Mouse (Mus musculus): ENCODE results near the gene Atxn10. TPM values are rescaled to one million over a fixed set of nuclear protein-coding genes. Genes with fewer than 3 reads are reported as not detected.

Gene Atxn10
- polyA plus RNA-seq, 1 experiment from 2014 or later, result 211 TPM

DNA sequence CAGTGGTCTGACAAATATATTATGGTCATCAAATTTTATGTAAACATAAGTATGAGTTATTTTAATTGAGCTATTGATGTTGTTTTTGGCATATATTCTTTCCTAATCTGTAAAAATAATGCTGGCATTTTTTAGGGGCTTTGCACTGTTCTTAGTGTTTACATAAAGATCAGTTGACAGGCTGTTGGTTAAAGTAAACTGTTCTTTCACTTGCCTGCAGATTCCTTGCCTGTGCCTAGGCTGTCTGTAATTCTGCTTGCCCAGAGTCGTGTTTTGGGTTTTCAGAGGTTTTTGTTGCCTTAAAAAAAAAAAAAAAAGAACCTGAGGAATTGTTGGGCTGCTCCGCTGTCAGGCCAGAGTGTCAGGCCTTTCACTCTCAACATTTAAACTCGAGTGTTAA is 33.7 kb downstream of the Atxn10 start:
- H3K9me3 ChIP-seq, result no peaks in the 10 kb centered on the region
- H3K27me3 ChIP-seq (replicated peaks), result no peaks in the 10 kb centered on the region
- no peaks in the 10 kb centered on the region for H3K36me3 ChIP-seq
- no peak overlapping the region for H3K4me3 ChIP-seq (replicated peaks)
- WGBS, result 19% methylated on average over 3 of the region's 3 CpGs
- H3K9ac ChIP-seq, result no peak overlapping the region
- no peak overlapping the region for H3K27ac ChIP-seq
- no peaks in the 10 kb centered on the region for H3K4me1 ChIP-seq (replicated peaks)
- no peak for ATAC-seq
- no peak overlapping the region for H3K4me2 ChIP-seq (replicated peaks)

DNA sequence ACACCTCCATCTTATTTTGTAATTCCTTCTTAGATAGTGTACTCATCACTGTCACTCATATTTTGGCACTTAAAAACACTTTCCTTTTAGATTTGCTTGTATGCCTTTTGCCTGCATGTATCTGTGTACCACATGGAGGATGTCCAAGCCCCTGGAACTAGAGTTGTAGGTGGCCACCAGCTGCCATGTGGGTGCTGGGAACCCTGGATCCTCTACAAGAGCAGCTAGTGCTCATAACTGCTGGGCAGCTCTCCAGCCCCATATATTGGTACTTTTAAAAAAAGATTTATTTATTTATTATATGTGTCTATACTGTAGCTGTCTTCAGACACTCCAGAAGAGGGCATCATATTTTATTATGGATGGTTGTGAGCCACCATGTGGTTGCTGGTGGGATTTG is 37.1 kb downstream of the Atxn10 start:
- ATAC-seq, result no peak
- no peaks in the 10 kb centered on the region for H3K27me3 ChIP-seq (replicated peaks)
- H3K4me3 ChIP-seq (replicated peaks), result no peak overlapping the region
- H3K36me3 ChIP-seq, result no peaks in the 10 kb centered on the region
- H3K4me2 ChIP-seq (replicated peaks), result no peak overlapping the region
- no peak overlapping the region for H3K27ac ChIP-seq
- no peak overlapping the region for H3K9ac ChIP-seq
- H3K4me1 ChIP-seq (replicated peaks), result no peaks in the 10 kb centered on the region
- H3K9me3 ChIP-seq, result no peaks in the 10 kb centered on the region

- ATAC-seq, result no peak
- Histone ChIP-seq H3K9ac (no peak overlapping the region), H3K4me3 (replicated peaks) (no peak overlapping the region), H3K4me1 (replicated peaks) (no peaks in the 10 kb centered on the region), H3K9me3 (no peaks in the 10 kb centered on the region), H3K27ac (no peak overlapping the region), H3K27me3 (replicated peaks) (no peaks in the 10 kb centered on the region), H3K36me3 (peaks cover 13% of the 10 kb centered on the region; the same call in 1 of the 2 replicates), H3K4me2 (replicated peaks) (no peak overlapping the region)
- WGBS, result 61% methylated on average over 9 of the region's 9 CpGs
Observed at GRCm38 (mm10) chr15:85383477-85383876, 47.4 kb downstream of the Atxn10 start.

DNA sequence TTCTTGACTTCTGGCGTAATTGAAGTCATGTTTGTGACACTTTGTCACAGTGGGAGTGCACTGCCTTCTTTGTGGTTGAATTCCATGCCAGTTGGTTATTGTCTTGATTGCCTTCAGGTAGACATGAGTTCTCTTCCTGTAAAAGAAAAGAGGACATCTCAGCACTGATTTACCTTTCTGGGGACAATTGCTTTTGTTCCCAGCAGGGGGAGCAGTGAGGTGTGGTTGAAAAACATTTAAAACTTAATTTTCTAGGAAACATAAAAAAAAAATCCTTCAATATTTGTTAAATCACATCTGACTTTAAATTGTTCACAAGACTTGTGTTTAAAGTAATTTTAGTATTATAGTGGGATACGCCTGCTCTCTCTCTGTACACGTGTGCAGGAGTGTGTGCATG is 52.7 kb downstream of the Atxn10 start:
- Histone ChIP-seq H3K4me3 (replicated peaks) (no peak overlapping the region), H3K27me3 (replicated peaks) (no peaks in the 10 kb centered on the region), H3K9ac (no peak overlapping the region), H3K4me2 (replicated peaks) (no peak overlapping the region), H3K27ac (no peak overlapping the region), H3K4me1 (replicated peaks) (no peaks in the 10 kb centered on the region), H3K9me3 (no peaks in the 10 kb centered on the region), H3K36me3 (peaks cover 9% of the 10 kb centered on the region; the same call in 1 of the 2 replicates)
- no peak for ATAC-seq
- WGBS, result 90% methylated on average over 3 of the region's 3 CpGs

DNA sequence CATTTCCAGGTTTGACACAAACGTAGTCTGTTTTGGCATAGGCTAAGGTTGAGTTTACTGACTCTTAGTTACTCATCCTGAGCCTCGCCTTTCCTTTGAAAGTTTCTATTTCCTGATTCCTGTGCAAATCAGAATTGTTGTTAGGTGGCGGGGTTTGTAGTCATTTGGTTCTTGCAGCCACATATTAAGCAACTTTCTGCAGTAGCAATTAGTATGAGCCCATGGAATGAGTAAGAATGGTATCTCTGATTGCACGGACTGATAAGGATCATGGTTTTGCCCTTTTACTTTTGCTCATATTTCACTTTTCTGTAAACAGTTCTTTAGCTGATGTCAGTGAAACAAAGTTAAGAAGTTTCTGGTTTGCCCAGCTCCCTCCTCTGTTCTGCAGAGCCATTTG is 53.9 kb downstream of the Atxn10 start:
- ATAC-seq, result no peak
- no peaks in the 10 kb centered on the region for H3K27me3 ChIP-seq (replicated peaks)
- 0 out of 2 replicates have a peak, but pooled peaks cover 2% of the 10 kb centered on the region for H3K36me3 ChIP-seq
- H3K9me3 ChIP-seq, result no peaks in the 10 kb centered on the region
- no peak overlapping the region for H3K27ac ChIP-seq
- no peaks in the 10 kb centered on the region for H3K4me1 ChIP-seq (replicated peaks)
- H3K4me2 ChIP-seq (replicated peaks), result no peak overlapping the region
- no peak overlapping the region for H3K4me3 ChIP-seq (replicated peaks)
- 74% methylated on average over 4 of the region's 4 CpGs for WGBS
- H3K9ac ChIP-seq, result no peak overlapping the region

DNA sequence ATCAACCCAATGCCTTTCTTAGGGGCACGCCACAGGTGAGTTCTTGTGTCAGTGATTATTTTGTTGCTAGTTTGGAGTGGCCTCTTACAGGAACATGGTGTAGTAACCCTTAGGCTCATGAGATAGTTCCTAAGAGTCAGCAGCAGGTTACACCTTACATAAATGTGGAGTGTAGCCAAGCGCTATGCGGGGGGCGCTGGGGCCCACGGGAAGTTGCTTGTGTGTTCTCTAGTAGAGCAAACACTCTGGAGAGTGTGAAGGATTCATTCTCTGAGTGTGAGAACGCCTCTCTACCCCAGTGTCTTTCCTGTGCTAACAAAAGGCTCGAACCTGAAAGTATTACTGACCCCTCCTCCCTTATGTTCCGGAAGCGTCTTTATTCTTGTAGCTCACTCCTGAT is 59.3 kb downstream of the Atxn10 start:
- Histone ChIP-seq H3K4me3 (replicated peaks) (no peak overlapping the region), H3K4me2 (replicated peaks) (no peak overlapping the region), H3K27me3 (replicated peaks) (no peaks in the 10 kb centered on the region), H3K9me3 (no peaks in the 10 kb centered on the region), H3K27ac (no peak overlapping the region), H3K36me3 (no peaks in the 10 kb centered on the region; the same call in 1 of the 2 replicates), H3K4me1 (replicated peaks) (no peaks in the 10 kb centered on the region), H3K9ac (no peak overlapping the region)
- ATAC-seq, result no peak
- WGBS, result 92% methylated on average over 9 of the region's 9 CpGs

DNA sequence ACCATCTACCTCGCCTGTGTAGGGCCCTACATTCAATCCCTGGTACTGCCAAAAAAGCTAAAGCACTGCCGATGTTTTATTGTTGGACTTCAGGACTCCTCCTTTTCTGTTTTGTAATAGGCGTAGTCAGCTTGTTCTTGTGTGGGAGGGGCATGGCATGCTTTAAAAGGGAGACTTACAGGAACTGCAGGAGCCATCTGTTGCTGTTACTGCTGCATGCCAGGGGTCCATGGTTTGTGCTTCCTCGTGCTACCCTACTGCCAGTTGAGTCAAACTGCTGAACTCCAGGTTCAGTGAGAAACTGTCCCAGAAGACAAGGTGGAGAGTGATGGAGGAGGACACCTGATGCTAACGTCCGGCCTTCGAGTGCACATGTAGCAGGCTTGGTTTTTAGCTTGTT is 65.9 kb downstream of the Atxn10 start:
- Histone ChIP-seq H3K4me3 (replicated peaks) (no peak overlapping the region), H3K9me3 (no peaks in the 10 kb centered on the region), H3K4me1 (replicated peaks) (no peaks in the 10 kb centered on the region), H3K9ac (no peak overlapping the region), H3K36me3 (no peaks in the 10 kb centered on the region), H3K4me2 (replicated peaks) (no peak overlapping the region), H3K27ac (no peak overlapping the region), H3K27me3 (replicated peaks) (no peaks in the 10 kb centered on the region)
- no peak for ATAC-seq
- 78% methylated on average over 7 of the region's 7 CpGs for WGBS

GRCm38 (mm10) chr15:85403256-85403731 is 67.2 kb downstream of the Atxn10 start:
- no peak overlapping the region for H3K4me2 ChIP-seq (replicated peaks)
- no peaks in the 10 kb centered on the region for H3K27me3 ChIP-seq (replicated peaks)
- H3K4me3 ChIP-seq (replicated peaks), result no peak overlapping the region
- no peaks in the 10 kb centered on the region for H3K9me3 ChIP-seq
- WGBS, result 84% methylated on average over 4 of the region's 4 CpGs
- ATAC-seq, result no peak
- H3K36me3 ChIP-seq, result no peaks in the 10 kb centered on the region
- no peak overlapping the region for H3K27ac ChIP-seq
- no peaks in the 10 kb centered on the region for H3K4me1 ChIP-seq (replicated peaks)
- no peak overlapping the region for H3K9ac ChIP-seq

GRCm38 (mm10) chr15:85404739-85405138 is 68.7 kb downstream of the Atxn10 start:
- Histone ChIP-seq H3K27ac (no peak overlapping the region), H3K4me1 (replicated peaks) (no peaks in the 10 kb centered on the region), H3K36me3 (no peaks in the 10 kb centered on the region), H3K27me3 (replicated peaks) (no peaks in the 10 kb centered on the region), H3K9ac (no peak overlapping the region), H3K9me3 (no peaks in the 10 kb centered on the region), H3K4me2 (replicated peaks) (no peak overlapping the region), H3K4me3 (replicated peaks) (no peak overlapping the region)
- ATAC-seq, result no peak
- WGBS, result 80% methylated on average over 4 of the region's 4 CpGs

DNA sequence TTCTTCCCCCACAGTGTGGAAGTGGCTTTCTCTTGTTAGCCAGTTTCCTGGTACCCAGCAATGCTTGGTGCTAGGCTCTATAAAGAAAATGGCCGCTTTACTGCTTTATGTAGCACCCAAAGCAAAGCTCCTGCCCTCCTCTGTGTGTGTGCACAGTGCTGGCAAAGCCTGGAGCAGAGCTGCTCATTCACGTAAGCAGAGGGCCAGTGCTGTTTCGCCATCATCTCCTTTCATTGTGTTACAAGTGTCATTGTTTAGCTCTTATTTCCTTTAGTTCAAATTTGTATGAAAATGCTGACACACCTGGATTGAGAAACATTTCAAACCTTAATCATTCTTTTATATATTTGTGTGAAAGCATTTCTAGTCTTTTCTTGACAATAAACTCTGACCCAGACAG is 69.5 kb downstream of the Atxn10 start:
- Histone ChIP-seq H3K9me3 (no peaks in the 10 kb centered on the region), H3K4me1 (replicated peaks) (no peaks in the 10 kb centered on the region), H3K9ac (no peak overlapping the region), H3K4me2 (replicated peaks) (no peak overlapping the region), H3K4me3 (replicated peaks) (no peak overlapping the region), H3K36me3 (no peaks in the 10 kb centered on the region), H3K27ac (no peak overlapping the region), H3K27me3 (replicated peaks) (no peaks in the 10 kb centered on the region)
- ATAC-seq, result no peak
- 87% methylated on average over 3 of the region's 3 CpGs for WGBS

DNA sequence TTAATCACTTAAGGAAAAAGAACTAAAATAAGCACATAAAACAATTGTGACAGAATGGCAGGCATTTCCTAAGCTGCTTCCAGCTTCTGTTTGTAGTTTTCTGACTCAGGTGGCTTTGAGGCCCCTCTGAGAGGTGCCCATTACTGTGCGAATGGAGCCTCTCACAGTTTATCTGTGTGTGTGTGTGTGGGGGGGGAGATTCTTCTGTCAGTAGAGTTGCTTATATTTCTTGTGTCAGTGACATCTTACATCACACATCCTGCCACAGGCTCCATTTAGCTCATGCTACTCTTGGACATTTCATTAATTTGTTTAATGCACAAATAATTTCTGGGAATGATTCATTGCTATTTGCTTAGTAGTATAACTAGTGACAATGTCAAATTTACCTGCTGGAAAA is 70.8 kb downstream of the Atxn10 start:
- ATAC-seq, result no peak
- no peaks in the 10 kb centered on the region for H3K9me3 ChIP-seq
- H3K36me3 ChIP-seq, result no peaks in the 10 kb centered on the region
- H3K27ac ChIP-seq, result no peak overlapping the region
- H3K9ac ChIP-seq, result no peak overlapping the region
- no peaks in the 10 kb centered on the region for H3K27me3 ChIP-seq (replicated peaks)
- 48% methylated on average over 1 of the region's 1 CpGs for WGBS
- H3K4me3 ChIP-seq (replicated peaks), result no peak overlapping the region
- no peak overlapping the region for H3K4me2 ChIP-seq (replicated peaks)
- no peaks in the 10 kb centered on the region for H3K4me1 ChIP-seq (replicated peaks)

DNA sequence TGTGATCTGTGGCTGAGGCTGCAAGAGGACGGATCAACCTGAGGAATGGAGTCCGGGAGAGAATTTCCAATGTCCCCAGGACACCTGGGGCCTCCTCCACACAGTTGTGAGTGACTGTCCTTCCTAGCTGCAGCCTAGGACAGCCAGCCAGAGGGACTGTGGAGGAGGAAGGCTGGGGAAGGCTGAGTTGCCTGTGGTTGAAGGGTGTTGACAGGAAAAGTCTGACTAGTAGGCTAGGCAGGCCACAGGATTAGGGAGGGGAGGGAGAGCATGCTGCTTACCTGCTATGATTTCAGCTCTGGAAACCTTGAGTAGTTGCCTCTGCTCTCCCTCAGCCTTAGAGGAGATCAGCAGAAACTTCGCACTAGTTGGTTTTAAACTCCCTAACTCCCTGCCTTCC is 71.3 kb downstream of the Atxn10 start:
- Histone ChIP-seq H3K9ac (no peak overlapping the region), H3K27me3 (replicated peaks) (no peaks in the 10 kb centered on the region), H3K27ac (no peak overlapping the region), H3K4me3 (replicated peaks) (no peak overlapping the region), H3K4me1 (replicated peaks) (no peaks in the 10 kb centered on the region), H3K4me2 (replicated peaks) (no peak overlapping the region), H3K36me3 (no peaks in the 10 kb centered on the region), H3K9me3 (no peaks in the 10 kb centered on the region)
- WGBS, result 91% methylated on average over 3 of the region's 3 CpGs
- ATAC-seq, result no peak

- H3K9ac ChIP-seq, result no peak overlapping the region
Observed at GRCm38 (mm10) chr15:85408790-85409189, 72.7 kb downstream of the Atxn10 start.

More at GRCm38 (mm10) chr15:85408790-85409189, 72.7 kb downstream of the Atxn10 start:
- Histone ChIP-seq H3K27me3 (replicated peaks) (no peaks in the 10 kb centered on the region), H3K4me2 (replicated peaks) (no peak overlapping the region), H3K9me3 (no peaks in the 10 kb centered on the region), H3K4me1 (replicated peaks) (no peaks in the 10 kb centered on the region), H3K36me3 (no peaks in the 10 kb centered on the region), H3K27ac (no peak overlapping the region), H3K4me3 (replicated peaks) (no peak overlapping the region)
- no peak for ATAC-seq
- 90% methylated on average over 5 of the region's 5 CpGs for whole genome bisulfite sequencing
